In the genomic region with DNA sequence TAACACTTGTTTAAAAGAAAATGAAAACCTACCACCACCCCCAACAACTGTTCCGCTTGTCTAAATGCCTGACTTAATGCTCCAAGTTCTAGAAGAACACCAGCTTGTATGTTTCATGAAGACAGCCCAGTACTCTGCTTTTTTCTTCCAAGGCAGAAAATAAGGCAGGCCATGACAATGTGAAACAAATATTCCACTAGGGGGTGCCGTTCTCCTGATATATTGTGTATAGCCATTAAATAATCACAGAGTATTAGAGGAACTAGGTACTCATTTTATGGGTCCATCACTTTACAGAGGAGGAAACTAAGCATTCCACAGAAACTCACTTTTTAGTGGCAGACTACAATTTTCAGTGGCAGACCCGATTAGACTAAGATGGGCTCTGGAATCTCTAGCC, we compare ENCODE assay signal across 9 mouse cellular contexts. TPM values are rescaled to one million over a fixed set of nuclear protein-coding genes. Genes with fewer than 3 reads are reported as not detected.
DNase-seq lines count a peak whose midpoint lies in the region; ATAC-seq and TF ChIP-seq lines count a peak whose summit lies in the region.
"Had no signal": no experiment of that assay in that cellular context is flagged by ENCODE, and none has a peak within 500 bp of the region (broad histone marks: within the 10 kb centered on the region; RNA-seq: fewer than 3 reads in every experiment).

No protein-coding gene starts in this region.

- H3K36me3 ChIP-seq in ES-E14 (ENCODE audit: control insufficient read depth, insufficient read depth, low read length, poor library complexity, severe bottlenecking), result peaks cover 11% of the 10 kb centered on the region; the same call in 1 of the 2 replicates
- no peaks in the 10 kb centered on the region for H3K36me3 ChIP-seq in hindbrain, embryonic 11.5 days (ENCODE audit: control insufficient read depth, insufficient read depth, low read length)

- WGBS in hindbrain, embryonic 11.5 days, result 67% methylated on average over 3 of the region's 3 CpGs

- intact Hi-C loops in left cerebral cortex, postnatal 14 days (cut with DNase I), result loop anchor here (2.0 to 5.0 kb wide), 2 partner anchors 140 to 316 kb away; no protein-coding TSS in a partner anchor

- H3K4me1 ChIP-seq in ES-E14 (ENCODE audit: control insufficient read depth in 2 of 2, insufficient read depth in 2 of 2, low read length in 2 of 2, poor library complexity in 1 of 2), result peaks cover 0 to 6% of the 10 kb centered on the region in 2 experiments; a peak in 2 of 4 replicates
- no peaks in the 10 kb centered on the region for H3K4me1 ChIP-seq in hindbrain, embryonic 11.5 days (replicated peaks; ENCODE audit: control insufficient read depth, insufficient read depth, low read length)

- H3K4me3 ChIP-seq in ES-E14 (ENCODE audit: insufficient read depth in 1 of 2, low read depth in 1 of 2, low read length in 2 of 2, poor library complexity in 1 of 2, severe bottlenecking in 1 of 2), result no peak overlapping the region
- no peak overlapping the region for H3K4me3 ChIP-seq in hindbrain, embryonic 11.5 days (ENCODE audit: low read depth, low read length)
- H3K4me3 ChIP-seq: embryonic facial prominence, embryonic 12.5 days had no signal

- in situ Hi-C loops in ES-E14 (cut with MboI; ENCODE audit: low sequenced_read_pairs in 2 of 2, unreplicated experiment in 2 of 2), result loop anchor here (10.0 to 25.0 kb wide), 2 partner anchors 138 to 316 kb away; no protein-coding TSS in a partner anchor

- peak; percentile 81 for DNase-seq in layer of hippocampus, adult 11-12 months (ENCODE audit: low spot score)
- DNase-seq in layer of hippocampus, postnatal 36 days, result no peak
- no peak for DNase-seq in ES-E14 (ENCODE audit: low read depth, low spot score)
- DNase-seq in cerebellum, adult 9-11 months, result peak; percentile 36
- DNase-seq in hindbrain, embryonic 11.5 days (ENCODE audit: low spot score), result peak; percentile 85
- DNase-seq in left cerebral cortex, postnatal 14 days (ENCODE audit: low spot score in 2 of 2), result peak; percentile 70 to 77
- DNase-seq in natural killer cell, adult 2 months (ENCODE audit: low spot score in 2 of 2), result peak; percentile 50 to 64
- DNase-seq in urinary bladder, postnatal 36 days (ENCODE audit: low spot score in 2 of 2), result no peak

- no peak for ATAC-seq in hindbrain, embryonic 11.5 days (ENCODE audit: low FRiP score)

- H3K4me2 ChIP-seq in hindbrain, embryonic 11.5 days (replicated peaks; ENCODE audit: low read depth, low read length), result no peak overlapping the region
- H3K4me2 ChIP-seq: embryonic facial prominence, embryonic 12.5 days had no signal

- H3K9me3 ChIP-seq in ES-E14 (ENCODE audit: control insufficient read depth, insufficient read depth, low read depth, low read length), result no peaks in the 10 kb centered on the region
- no peaks in the 10 kb centered on the region for H3K9me3 ChIP-seq in hindbrain, embryonic 11.5 days (ENCODE audit: control insufficient read depth, low read length)
- H3K9me3 ChIP-seq: embryonic facial prominence, embryonic 12.5 days had no signal

- no peak overlapping the region for H3K9ac ChIP-seq in ES-E14 (ENCODE audit: insufficient read depth, low read depth, low read length, poor library complexity, severe bottlenecking)
- no peak overlapping the region for H3K9ac ChIP-seq in hindbrain, embryonic 11.5 days (ENCODE audit: low read depth, low read length)
- H3K9ac ChIP-seq: embryonic facial prominence, embryonic 12.5 days had no signal

- H3K27ac ChIP-seq in ES-E14 (ENCODE audit: insufficient read depth, low read depth, low read length, poor library complexity, severe bottlenecking), result no peak overlapping the region
- no peak overlapping the region for H3K27ac ChIP-seq in hindbrain, embryonic 11.5 days (ENCODE audit: low read depth, low read length)
- H3K27ac ChIP-seq: embryonic facial prominence, embryonic 12.5 days had no signal

- H3K27me3 ChIP-seq in hindbrain, embryonic 11.5 days (ENCODE audit: control insufficient read depth, insufficient read depth, low read length), result no peaks in the 10 kb centered on the region
- H3K27me3 ChIP-seq: embryonic facial prominence, embryonic 12.5 days had no signal

TF ChIP-seq in ES-E14, 5 proteins besides CTCF, POLR2A, EP300 and RAD21:
- no peak for TF ChIP-seq MAFK (IDR thresholded peaks at IDR 0.05; ENCODE audit: insufficient read depth, low read depth, low read length)
- peak; percentile 56 for TF ChIP-seq ZC3H11A (IDR thresholded peaks at IDR 0.05; ENCODE audit: borderline replicate concordance, low read depth, low read length)
TF ChIP-seq in ES-E14: peak in this region for 1.

RNA-seq across cellular contexts. Expression of gene Nek9, which starts 7.2 kb away (rescaled TPM):
- 10 to 100 TPM; 32.6 TPM for total RNA-seq in layer of hippocampus, postnatal 36 days (2021)
- 18.1 and 20.4 TPM in 2 replicates for total RNA-seq in ES-E14 (2012; rRNA removed)
- polyA plus RNA-seq in hindbrain, embryonic 11.5 days (2014; fragmentation: Nextera tagmentation; extraction: Ambion mirVana), result 10.2 and 13.4 TPM in 2 replicates
- 10 to 100 TPM; 25.1 to 26.4 TPM for total RNA-seq in left cerebral cortex, postnatal 14 days (2021)

RNA-seq across cellular contexts. Expression of gene Tmed10, which starts 28.3 kb away (rescaled TPM):
- 100 to 1,000 TPM; 162 to 167 TPM for total RNA-seq in layer of hippocampus, postnatal 36 days (2021)
- 109 and 127 TPM in 2 replicates for total RNA-seq in ES-E14 (2012; rRNA removed)
- polyA plus RNA-seq in hindbrain, embryonic 11.5 days (2014; fragmentation: Nextera tagmentation; extraction: Ambion mirVana), result 279 TPM in 2 replicates
- total RNA-seq in left cerebral cortex, postnatal 14 days (2021), result 100 to 1,000 TPM; 157 to 161 TPM

RNA-seq across cellular contexts. Expression of gene Zc2hc1c, which starts 58.0 kb away (rescaled TPM):
- 1 to 10 TPM; 1.0 to 1.2 TPM for total RNA-seq in layer of hippocampus, postnatal 36 days (2021)
- 0.45 and 0.63 TPM in 2 replicates for total RNA-seq in ES-E14 (2012; rRNA removed)
- 1.2 and 1.5 TPM in 2 replicates for polyA plus RNA-seq in hindbrain, embryonic 11.5 days (2014; fragmentation: Nextera tagmentation; extraction: Ambion mirVana)
- total RNA-seq in left cerebral cortex, postnatal 14 days (2021), result 1 to 10 TPM; 1.4 to 1.5 TPM

RNA-seq across cellular contexts. Expression of gene Acyp1, which starts 58.1 kb away (rescaled TPM):
- total RNA-seq in layer of hippocampus, postnatal 36 days (2021), result 10 to 100 TPM; 32.8 to 34.1 TPM
- total RNA-seq in ES-E14 (2012; rRNA removed), result 12.2 and 15.0 TPM in 2 replicates
- polyA plus RNA-seq in hindbrain, embryonic 11.5 days (2014; fragmentation: Nextera tagmentation; extraction: Ambion mirVana), result 71.4 and 73.8 TPM in 2 replicates
- total RNA-seq in left cerebral cortex, postnatal 14 days (2021), result 10 to 100 TPM; 35.2 to 35.5 TPM

Comparison
In these comparisons a context has a peak if more than half of its experiments do, and no peak if none do; other contexts are left out.
1. DNase-seq: peak in layer of hippocampus, adult 11-12 months (single experiment), cerebellum, adult 9-11 months (single experiment), hindbrain, embryonic 11.5 days (single experiment), left cerebral cortex, postnatal 14 days (2 of 2) and natural killer cell, adult 2 months (2 of 2); none in layer of hippocampus, postnatal 36 days (0 of 2), ES-E14 (single experiment) and urinary bladder, postnatal 36 days (0 of 2).